Mouse (Mus musculus): Measurements from ENCODE around the gene Txndc2. TPM values are rescaled to one million over a fixed set of nuclear protein-coding genes. Genes with fewer than 3 reads are reported as not detected.

Gene Txndc2
- polyA plus RNA-seq (2012): not detected in 2 replicates

DNA sequence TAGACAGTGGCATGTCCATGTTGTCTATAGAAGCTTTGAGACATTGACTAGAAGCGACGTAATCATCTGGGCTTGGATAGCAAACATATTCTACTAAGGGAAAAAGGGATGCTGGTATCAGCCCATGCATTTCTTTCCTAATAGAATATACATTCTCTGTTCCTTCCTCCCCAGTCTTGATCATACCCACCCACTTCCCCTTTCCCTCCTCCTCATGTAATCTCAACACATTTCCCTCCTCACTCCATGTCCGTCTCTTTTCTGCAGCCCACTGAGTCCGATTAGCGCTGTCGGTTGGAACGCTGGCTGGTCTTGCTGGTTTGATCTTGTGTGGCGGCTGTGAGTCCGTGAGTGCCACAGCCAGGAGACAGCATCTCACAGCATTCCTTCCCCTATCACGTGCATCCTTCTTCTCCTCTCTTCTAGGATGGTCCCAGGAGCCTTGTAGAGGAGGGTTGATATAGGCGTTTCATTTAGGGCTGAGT is at the start of gene Txndc2:
Gene Txndc2 (minus strand): TSS at position 435 of the 485 bp plus-strand sequence.

DNA sequence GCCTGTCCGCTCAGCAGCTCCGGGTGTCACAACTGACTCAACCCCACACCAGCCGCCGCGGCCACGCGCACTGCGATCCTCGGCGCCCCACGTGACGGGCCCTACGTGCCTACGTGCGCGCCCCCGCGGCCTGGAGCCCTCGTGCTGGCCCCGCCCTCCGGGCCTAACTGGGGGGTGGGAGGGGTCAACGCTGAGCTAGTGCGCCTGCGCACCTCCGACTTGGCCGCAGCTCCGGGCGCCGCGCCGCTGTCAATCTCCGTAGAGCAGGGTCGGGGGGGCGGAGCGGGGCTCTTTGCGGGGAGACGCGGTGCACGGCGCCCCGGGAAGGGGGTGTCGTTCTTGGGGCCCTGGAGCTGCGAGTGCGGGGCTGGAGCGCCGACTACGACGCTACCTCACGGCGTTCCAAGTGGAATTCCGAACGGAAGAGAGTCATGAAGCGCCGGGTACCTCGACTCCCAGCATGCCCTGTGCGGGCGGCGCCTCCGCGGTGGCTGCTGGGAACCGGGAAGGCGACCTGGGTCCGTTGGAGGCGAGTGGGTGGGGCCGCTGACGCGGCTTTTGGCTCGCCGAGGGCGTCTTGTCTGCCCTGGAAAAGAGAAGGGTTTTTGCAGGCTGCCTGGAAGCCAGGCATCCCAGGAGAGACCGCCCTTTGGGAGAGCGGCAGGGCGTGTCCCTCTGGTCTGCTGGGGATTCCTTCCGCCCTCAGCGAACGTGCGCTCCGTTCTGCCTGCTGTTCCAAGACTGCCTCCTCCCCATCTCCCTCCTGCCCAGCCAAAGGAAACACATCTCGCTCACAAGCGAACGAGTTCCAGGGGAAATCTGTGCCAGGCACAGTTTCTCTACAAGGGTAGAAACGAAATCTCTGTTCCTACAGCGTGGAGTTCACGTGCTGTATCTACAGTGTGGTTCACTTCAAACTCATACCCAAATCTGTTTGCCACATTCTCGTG is 28.2 kb downstream of the Txndc2 start, which contains the start of gene Vapa:
Gene Vapa (minus strand): TSS at position 93 of the 950 bp plus-strand sequence.

Other genes with a start within 250 kb of the Txndc2 start
- 0.04 TPM in 1 of 2 replicates, not detected in the other for gene Tmem232, start 101.4 kb downstream of the Txndc2 start, polyA plus RNA-seq (2012)
- 139 and 168 TPM in 2 replicates for gene Vapa, start 28.6 kb downstream of the Txndc2 start, polyA plus RNA-seq (2012)
- 29.7 and 37.5 TPM in 2 replicates for gene Rab31, start 130.6 kb upstream of the Txndc2 start, polyA plus RNA-seq (2012)
- gene Ppp4r1, start 140.4 kb upstream of the Txndc2 start, polyA plus RNA-seq (2012): 16.9 and 24.9 TPM in 2 replicates
- 99.9 and 135 TPM in 2 replicates for gene Ralbp1, start 243.6 kb upstream of the Txndc2 start, polyA plus RNA-seq (2012)